Mouse (Mus musculus): ENCODE measurements around the gene Frrs1.

GRCm38 (mm10) chr3:116848099-116848498, 11.2 kb upstream of the Frrs1 start:
- no peak for TF ChIP-seq CTCF (conservative IDR thresholded peaks at IDR 0.05; ENCODE audit: low read length)
- TF ChIP-seq NANOG (IDR thresholded peaks at IDR 0.05; ENCODE audit: borderline replicate concordance, low read length): no peak

Data from E14TG2a.4 (cell line).